Mouse (Mus musculus): ENCODE results near the gene Nek5. TPM values are rescaled to one million over a fixed set of nuclear protein-coding genes. Genes with fewer than 3 reads are reported as not detected.

Gene Nek5
- total RNA-seq, 1 experiment, result not detected

GRCm38 (mm10) chr8:22047699-22048464 lies 77.0 kb downstream of the Nek5 start:
- in situ Hi-C loops (cut with MboI; ENCODE audit: low sequenced_read_pairs in 2 of 2, unreplicated experiment in 2 of 2), result no loop called here
- Histone ChIP-seq H3K9ac (ENCODE audit: insufficient read depth, low read depth, low read length, poor library complexity, severe bottlenecking) (no peak overlapping the region), H3K9me3 (ENCODE audit: control insufficient read depth, insufficient read depth, low read depth, low read length) (no peaks in the 10 kb centered on the region), H3K27ac (ENCODE audit: insufficient read depth, low read depth, low read length, poor library complexity, severe bottlenecking) (no peak overlapping the region), H3K4me1 (ENCODE audit: control insufficient read depth in 2 of 2, insufficient read depth in 2 of 2, low read length in 2 of 2, poor library complexity in 1 of 2) (peaks cover 0 to 5% of the 10 kb centered on the region in 2 experiments; a peak in 2 of 4 replicates), H3K36me3 (ENCODE audit: control insufficient read depth, insufficient read depth, low read length, poor library complexity, severe bottlenecking) (no peaks in the 10 kb centered on the region), H3K4me3 (ENCODE audit: insufficient read depth in 1 of 2, low read depth in 1 of 2, low read length in 2 of 2, poor library complexity in 1 of 2, severe bottlenecking in 1 of 2) (no peak overlapping the region)
- DNase-seq (ENCODE audit: low read depth, low spot score), result peak; percentile 76
- TF ChIP-seq ZC3H11A (IDR thresholded peaks at IDR 0.05; ENCODE audit: borderline replicate concordance, low read depth, low read length) (0 out of 2 replicates have a peak, but pooled peaks have one; percentile 48), ZNF384 (IDR thresholded peaks at IDR 0.05; ENCODE audit: low read depth, low read length) (no peak)

- no peaks in the 10 kb centered on the region for H3K36me3 ChIP-seq (ENCODE audit: control insufficient read depth, insufficient read depth, low read length, poor library complexity, severe bottlenecking)
- TF ChIP-seq HCFC1 (IDR thresholded peaks at IDR 0.05; ENCODE audit: borderline replicate concordance, insufficient read depth, low read length), result no peak
- H3K4me1 ChIP-seq (ENCODE audit: control insufficient read depth in 2 of 2, insufficient read depth in 2 of 2, low read length in 2 of 2, poor library complexity in 1 of 2), result peaks cover 0 to 11% of the 10 kb centered on the region in 2 experiments; a peak in 2 of 4 replicates
- no peaks in the 10 kb centered on the region for H3K9me3 ChIP-seq (ENCODE audit: control insufficient read depth, insufficient read depth, low read depth, low read length)
- in situ Hi-C loops (cut with MboI; ENCODE audit: low sequenced_read_pairs in 2 of 2, unreplicated experiment in 2 of 2), result no loop called here
- H3K27ac ChIP-seq (ENCODE audit: insufficient read depth, low read depth, low read length, poor library complexity, severe bottlenecking), result no peak overlapping the region
- no peak overlapping the region; a peak in 1 of 4 replicates for H3K4me3 ChIP-seq (ENCODE audit: insufficient read depth in 1 of 2, low read depth in 1 of 2, low read length in 2 of 2, poor library complexity in 1 of 2, severe bottlenecking in 1 of 2)
- H3K9ac ChIP-seq (ENCODE audit: insufficient read depth, low read depth, low read length, poor library complexity, severe bottlenecking), result no peak overlapping the region
- DNase-seq (ENCODE audit: low read depth, low spot score), result no peak
These were observed 81.1 kb downstream of the Nek5 start for GRCm38 (mm10) chr8:22043706-22044105.

GRCm38 (mm10) chr8:22042515-22042914 lies 82.3 kb downstream of the Nek5 start:
- H3K9ac ChIP-seq (ENCODE audit: insufficient read depth, low read depth, low read length, poor library complexity, severe bottlenecking), result no peak overlapping the region
- DNase-seq (ENCODE audit: low read depth, low spot score), result no peak
- no peak overlapping the region for H3K27ac ChIP-seq (ENCODE audit: insufficient read depth, low read depth, low read length, poor library complexity, severe bottlenecking)
- peaks cover 0 to 11% of the 10 kb centered on the region in 2 experiments; a peak in 2 of 4 replicates for H3K4me1 ChIP-seq (ENCODE audit: control insufficient read depth in 2 of 2, insufficient read depth in 2 of 2, low read length in 2 of 2, poor library complexity in 1 of 2)
- no peak overlapping the region for H3K4me3 ChIP-seq (ENCODE audit: insufficient read depth in 1 of 2, low read depth in 1 of 2, low read length in 2 of 2, poor library complexity in 1 of 2, severe bottlenecking in 1 of 2)
- no peaks in the 10 kb centered on the region for H3K9me3 ChIP-seq (ENCODE audit: control insufficient read depth, insufficient read depth, low read depth, low read length)
- TF ChIP-seq ZNF384 (IDR thresholded peaks at IDR 0.05; ENCODE audit: low read depth, low read length) (no peak), HCFC1 (IDR thresholded peaks at IDR 0.05; ENCODE audit: borderline replicate concordance, insufficient read depth, low read length) (no peak), MAFK (IDR thresholded peaks at IDR 0.05; ENCODE audit: insufficient read depth, low read depth, low read length) (no peak), ZC3H11A (IDR thresholded peaks at IDR 0.05; ENCODE audit: borderline replicate concordance, low read depth, low read length) (no peak)
- no peaks in the 10 kb centered on the region for H3K36me3 ChIP-seq (ENCODE audit: control insufficient read depth, insufficient read depth, low read length, poor library complexity, severe bottlenecking)
- in situ Hi-C loops (cut with MboI; ENCODE audit: low sequenced_read_pairs in 2 of 2, unreplicated experiment in 2 of 2), result no loop called here

GRCm38 (mm10) chr8:22040153-22040509 lies 84.7 kb downstream of the Nek5 start:
- no peak overlapping the region for H3K4me3 ChIP-seq (ENCODE audit: insufficient read depth in 1 of 2, low read depth in 1 of 2, low read length in 2 of 2, poor library complexity in 1 of 2, severe bottlenecking in 1 of 2)
- no peaks in the 10 kb centered on the region for H3K36me3 ChIP-seq (ENCODE audit: control insufficient read depth, insufficient read depth, low read length, poor library complexity, severe bottlenecking)
- no peak for DNase-seq (ENCODE audit: low read depth, low spot score)
- H3K9ac ChIP-seq (ENCODE audit: insufficient read depth, low read depth, low read length, poor library complexity, severe bottlenecking), result no peak overlapping the region
- in situ Hi-C loops (cut with MboI; ENCODE audit: low sequenced_read_pairs in 2 of 2, unreplicated experiment in 2 of 2), result no loop called here
- no peak for TF ChIP-seq HCFC1 (IDR thresholded peaks at IDR 0.05; ENCODE audit: borderline replicate concordance, insufficient read depth, low read length)
- no peak for TF ChIP-seq MAFK (IDR thresholded peaks at IDR 0.05; ENCODE audit: insufficient read depth, low read depth, low read length)
- no peak for TF ChIP-seq ZC3H11A (IDR thresholded peaks at IDR 0.05; ENCODE audit: borderline replicate concordance, low read depth, low read length)
- TF ChIP-seq CHD2 (IDR thresholded peaks at IDR 0.05; ENCODE audit: low read depth, low read length), result no peak
- TF ChIP-seq ZNF384 (IDR thresholded peaks at IDR 0.05; ENCODE audit: low read depth, low read length), result no peak
- no peak overlapping the region for H3K27ac ChIP-seq (ENCODE audit: insufficient read depth, low read depth, low read length, poor library complexity, severe bottlenecking)
- H3K4me1 ChIP-seq (ENCODE audit: control insufficient read depth in 2 of 2, insufficient read depth in 2 of 2, low read length in 2 of 2, poor library complexity in 1 of 2), result peaks cover 0 to 11% of the 10 kb centered on the region in 2 experiments; a peak in 2 of 4 replicates
- no peaks in the 10 kb centered on the region for H3K9me3 ChIP-seq (ENCODE audit: control insufficient read depth, insufficient read depth, low read depth, low read length)
